Mouse (Mus musculus) limb, embryonic 13.5 days (tissue): ENCODE data around the gene Lrrc52. TPM values are rescaled to one million over a fixed set of nuclear protein-coding genes. Genes with fewer than 3 reads are reported as not detected.

Experiments
- ATAC-seq: fragments of 200-750 bp; cut with Nextera tagmentation; 2 replicates; pipeline ENCODE4 v1.8.0; 2017; ENCODE audit warnings: low read depth, moderate number of reproducible peaks, moderate TSS enrichment; ENCODE audit not compliant: low FRiP score
- H3K27ac ChIP-seq: fragments of 300-500 bp; sonication (generic); 2 replicates; pipeline ENCODE4 v1.5.1; 2015; ENCODE audit warnings: inconsistent platforms, mild to moderate bottlenecking, moderate library complexity
- H3K27me3 ChIP-seq: fragments of 300-500 bp; sonication (generic); 2 replicates; pipeline ENCODE4 v1.6.1; 2015; ENCODE audit warnings: mild to moderate bottlenecking, inconsistent platforms
- H3K36me3 ChIP-seq: fragments of 300-500 bp; sonication (generic); 2 replicates; pipeline ENCODE4 v1.6.1; 2015; ENCODE audit warnings: inconsistent platforms, mild to moderate bottlenecking, moderate library complexity
- H3K4me1 ChIP-seq: fragments of 300-500 bp; sonication (generic); 2 replicates; pipeline ENCODE4 v1.6.1; 2015; ENCODE audit warnings: inconsistent platforms
- H3K4me2 ChIP-seq: fragments of 300-500 bp; sonication (generic); replicated peaks from 2 replicates; pipeline ENCODE4 v1.6.1; 2015; ENCODE audit warnings: inconsistent platforms, mild to moderate bottlenecking, moderate library complexity
- H3K4me3 ChIP-seq: fragments of 300-500 bp; sonication (generic); 2 replicates; pipeline ENCODE4 v1.5.1; 2015; ENCODE audit warnings: moderate library complexity, mild to moderate bottlenecking, inconsistent platforms
- H3K9ac ChIP-seq: fragments of 300-500 bp; sonication (generic); 2 replicates; pipeline ENCODE4 v1.6.1; 2015; ENCODE audit warnings: mild to moderate bottlenecking, inconsistent platforms
- H3K9me3 ChIP-seq: fragments of 300-500 bp; sonication (generic); 2 replicates; pipeline ENCODE4 v1.6.1; 2016; ENCODE audit warnings: inconsistent platforms
- WGBS: fragments of 180-500 bp; shearing (Covaris S2); methylation state at CpG from one replicate; pipeline ENCODE4 v1.1.7; 2015; 5-methylcytosine and 5-hydroxymethylcytosine counted together
- polyA plus RNA-seq: library from polyadenylated mRNA; unstranded; fragments of >200 nt; fragmentation: Nextera tagmentation; extraction: Ambion mirVana; gene quantifications from 2 replicates; pipeline ENCODE4 v1.2.1, GENCODE M21; 2015

The Lrrc52 gene
- polyA plus RNA-seq, 1 experiment from 2014 or later: 0.17 TPM

DNA sequence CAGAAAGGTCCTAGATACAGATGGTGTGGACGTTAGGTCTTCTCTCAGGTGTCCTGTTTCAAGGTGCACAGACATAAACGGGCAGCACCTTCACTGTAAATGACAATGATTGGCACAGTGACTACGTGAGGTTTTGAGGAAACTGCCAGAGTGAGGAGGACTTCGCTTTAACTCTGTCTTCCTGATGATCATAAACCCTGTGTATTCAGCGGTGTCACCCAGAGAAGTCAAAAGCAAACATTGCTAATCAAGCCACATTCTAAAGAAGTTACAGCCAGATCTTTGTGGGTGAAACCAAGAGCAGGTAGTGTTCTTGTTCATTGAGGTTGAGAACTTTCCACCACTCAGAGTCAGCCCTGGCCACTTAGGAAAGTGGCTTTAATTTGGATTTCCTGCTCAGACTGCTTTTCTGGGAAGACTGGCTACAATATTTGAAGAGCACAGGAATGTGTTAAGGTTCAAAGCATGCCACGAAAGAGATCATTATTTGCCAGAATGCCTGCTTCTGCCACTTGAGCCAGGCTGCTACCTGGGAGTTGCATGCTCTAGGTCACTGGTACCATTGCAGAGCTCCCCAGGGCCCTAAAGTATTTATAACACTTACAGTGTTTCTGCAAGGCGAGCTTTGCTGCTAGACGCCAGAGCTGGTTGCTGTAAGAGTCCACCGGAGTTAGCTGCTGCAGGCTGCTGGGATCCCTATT lies 35.5 kb downstream of the Lrrc52 start:
- peaks cover 49% of the 10 kb centered on the region for H3K27me3 ChIP-seq
- H3K9me3 ChIP-seq: no peaks in the 10 kb centered on the region
- peak overlapping the region; percentile 28; the same call in 1 of the 2 replicates for H3K27ac ChIP-seq
- no peak overlapping the region; the same call in 1 of the 2 replicates for H3K4me2 ChIP-seq
- no peak overlapping the region for H3K4me3 ChIP-seq
- H3K36me3 ChIP-seq: no peaks in the 10 kb centered on the region
- ATAC-seq: no peak
- 47% methylated on average over 9 of the region's 9 CpGs for WGBS
- H3K9ac ChIP-seq: no peak overlapping the region
- H3K4me1 ChIP-seq: peaks cover 28% of the 10 kb centered on the region

DNA sequence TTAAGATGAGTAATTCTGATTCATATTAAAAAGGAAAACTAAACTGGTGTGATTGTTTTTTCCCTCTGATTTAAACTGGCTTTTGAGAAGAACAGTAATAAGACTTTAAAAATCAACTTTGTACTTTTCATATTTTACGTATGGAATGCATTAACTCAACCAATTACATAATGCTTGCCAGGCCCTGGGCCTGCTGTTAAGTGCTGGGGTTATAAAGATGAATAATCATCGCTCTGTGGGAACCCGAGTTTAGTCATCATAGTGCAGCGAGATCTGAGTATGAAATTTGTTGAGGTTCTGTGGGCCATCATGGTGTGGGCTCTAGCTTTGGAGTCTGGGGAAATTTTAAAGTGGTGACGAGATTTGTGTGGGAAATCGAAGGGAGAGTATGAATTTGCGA lies 39.9 kb downstream of the Lrrc52 start:
- H3K27me3 ChIP-seq: peaks cover 26% of the 10 kb centered on the region

DNA sequence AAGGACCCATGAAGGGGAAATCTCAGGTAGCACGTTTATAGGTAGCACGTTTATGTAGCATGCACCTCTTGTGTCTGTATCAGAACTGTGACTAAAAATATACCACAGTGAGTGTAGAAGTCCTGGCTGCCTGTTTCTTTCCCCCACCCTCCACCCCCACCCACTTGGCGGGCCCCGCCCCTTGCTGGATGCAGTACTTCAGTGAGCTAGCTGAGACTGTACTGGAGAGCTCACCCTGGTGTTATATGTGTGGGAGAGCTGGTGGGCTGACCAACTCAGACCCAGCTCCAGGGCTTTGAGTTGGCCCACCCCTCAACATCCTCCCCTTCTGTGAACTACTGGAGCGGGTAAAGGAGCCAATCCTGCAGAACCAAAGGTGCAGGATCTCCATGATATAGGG lies 41.0 kb downstream of the Lrrc52 start:
- ATAC-seq: no peak
- WGBS: 92% methylated on average over 5 of the region's 5 CpGs
- Histone ChIP-seq H3K9me3 (no peaks in the 10 kb centered on the region), H3K36me3 (no peaks in the 10 kb centered on the region), H3K4me3 (no peak overlapping the region), H3K9ac (no peak overlapping the region), H3K27me3 (peaks cover 25% of the 10 kb centered on the region), H3K4me2 (no peak overlapping the region), H3K27ac (no peak overlapping the region), H3K4me1 (peaks cover 20% of the 10 kb centered on the region)

More for the DNA sequence above, 39.9 kb downstream of the Lrrc52 start:
- Histone ChIP-seq H3K4me2 (no peak overlapping the region), H3K27ac (no peak overlapping the region), H3K36me3 (no peaks in the 10 kb centered on the region), H3K9me3 (no peaks in the 10 kb centered on the region), H3K9ac (no peak overlapping the region), H3K4me1 (peaks cover 31% of the 10 kb centered on the region), H3K4me3 (no peak overlapping the region)
- WGBS: 43% methylated on average over 7 of the region's 7 CpGs
- ATAC-seq: no peak

DNA sequence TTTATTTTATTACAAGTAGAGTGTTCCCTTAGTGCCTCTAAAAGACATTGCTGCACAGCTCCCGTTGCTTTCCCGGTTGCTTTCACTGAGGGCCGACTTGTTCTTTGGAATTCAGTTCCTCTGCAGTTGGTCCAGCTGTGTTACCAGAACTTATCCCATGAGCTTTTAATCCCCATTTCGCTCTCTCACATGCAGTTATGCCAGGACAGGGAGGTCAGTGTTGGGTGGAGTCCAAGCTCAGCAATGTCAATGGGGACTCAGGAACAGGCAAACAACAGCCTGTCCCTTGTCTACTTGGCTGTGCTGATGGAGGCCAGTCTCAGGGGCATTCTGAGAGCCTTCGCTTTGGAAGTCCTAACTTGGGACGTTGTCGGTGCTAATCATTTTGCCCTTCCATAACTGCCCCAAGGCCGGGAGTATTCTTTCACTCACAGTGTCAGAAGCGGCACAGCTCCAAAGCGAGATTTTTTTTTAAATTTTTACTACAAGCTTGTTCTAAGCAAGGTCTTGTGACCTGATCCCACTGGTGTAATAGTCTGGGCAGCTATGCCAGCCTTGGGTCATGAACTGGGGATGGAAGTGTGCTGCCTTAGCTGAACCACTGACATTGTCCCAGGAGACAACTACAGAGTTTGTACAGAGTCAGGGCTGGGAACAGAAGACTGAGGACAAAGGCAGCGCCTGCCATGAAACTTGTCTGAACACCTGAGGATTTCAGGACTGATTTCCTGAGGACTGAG lies 43.9 kb downstream of the Lrrc52 start:
- H3K4me1 ChIP-seq: peaks cover 16% of the 10 kb centered on the region
- peak; percentile 46; the same call in 1 of the 2 replicates for ATAC-seq
- H3K9ac ChIP-seq: no peak overlapping the region
- H3K4me2 ChIP-seq: no peak overlapping the region
- H3K27me3 ChIP-seq: peaks cover 16% of the 10 kb centered on the region
- peak overlapping the region; percentile 22; the same call in 1 of the 2 replicates for H3K27ac ChIP-seq
- H3K36me3 ChIP-seq: no peaks in the 10 kb centered on the region
- no peaks in the 10 kb centered on the region for H3K9me3 ChIP-seq
- 63% methylated on average over 11 of the region's 11 CpGs for WGBS
- no peak overlapping the region for H3K4me3 ChIP-seq

DNA sequence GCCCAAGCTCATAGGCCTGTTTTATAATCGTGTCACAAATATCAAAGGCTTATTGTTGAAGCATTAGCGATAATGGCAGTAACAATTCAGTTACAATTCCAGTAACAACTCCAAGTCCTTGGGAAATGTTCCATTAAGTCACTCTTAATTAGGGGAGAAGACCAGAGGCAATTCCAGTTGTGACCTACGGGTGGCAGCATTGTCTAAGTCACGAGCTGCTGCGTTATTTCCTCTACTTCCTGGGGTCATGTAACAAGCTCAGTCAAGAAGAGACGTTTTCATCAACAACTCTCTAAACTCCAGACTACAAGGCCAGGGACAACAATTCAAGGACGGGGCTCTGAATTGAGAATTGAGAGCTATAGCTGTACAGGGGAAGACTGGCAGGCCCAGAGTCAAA lies 51.7 kb downstream of the Lrrc52 start:
- WGBS: 4% methylated on average over 7 of the region's 7 CpGs
- no peak for ATAC-seq
- H3K4me3 ChIP-seq: no peak overlapping the region

DNA sequence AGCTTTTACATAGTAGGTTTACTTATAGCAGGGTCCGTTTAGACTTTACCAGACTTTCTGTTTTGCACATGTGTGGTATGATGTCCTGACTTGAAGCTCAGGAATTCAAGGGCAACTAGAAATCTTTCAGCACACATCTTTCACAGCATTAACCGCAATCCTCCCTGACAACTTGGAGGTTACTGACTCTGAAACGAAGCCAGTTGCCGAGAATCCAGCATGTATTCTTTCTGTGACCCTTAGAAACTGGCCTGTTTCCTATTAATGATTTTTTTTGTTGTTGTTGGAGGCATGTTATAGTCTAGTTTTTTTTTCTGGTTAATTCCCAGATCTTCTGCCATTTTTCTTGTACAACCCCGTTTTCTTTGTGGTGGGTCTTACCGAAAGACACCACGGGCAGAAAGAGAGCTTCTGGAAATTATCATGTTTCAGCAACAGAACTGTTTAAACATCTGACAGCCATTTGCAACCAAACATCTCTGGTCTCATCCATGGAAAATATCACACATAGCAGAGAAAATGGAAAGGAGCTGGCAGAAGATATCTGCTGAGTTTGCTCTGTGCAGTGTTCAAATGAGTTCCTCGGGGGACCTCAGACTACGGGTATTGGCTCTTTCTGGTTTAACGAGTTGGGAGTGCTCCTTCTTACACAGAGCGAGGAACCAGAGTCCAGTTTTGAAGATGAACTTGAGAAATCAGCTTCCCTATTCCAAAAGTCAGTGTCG lies 54.4 kb downstream of the Lrrc52 start:
- no peaks in the 10 kb centered on the region for H3K4me1 ChIP-seq
- H3K36me3 ChIP-seq: no peaks in the 10 kb centered on the region
- no peaks in the 10 kb centered on the region for H3K9me3 ChIP-seq
- peaks cover 44% of the 10 kb centered on the region for H3K27me3 ChIP-seq
- no peak overlapping the region for H3K9ac ChIP-seq
- no peak overlapping the region for H3K4me3 ChIP-seq
- no peak overlapping the region for H3K4me2 ChIP-seq
- no peak overlapping the region for H3K27ac ChIP-seq
- 53% methylated on average over 12 of the region's 12 CpGs for WGBS
- no peak for ATAC-seq

More for the DNA sequence above, 51.7 kb downstream of the Lrrc52 start:
- no peak overlapping the region for H3K9ac ChIP-seq
- H3K27ac ChIP-seq: no peak overlapping the region
- H3K4me1 ChIP-seq: no peaks in the 10 kb centered on the region
- peaks cover 20% of the 10 kb centered on the region for H3K27me3 ChIP-seq
- no peaks in the 10 kb centered on the region for H3K36me3 ChIP-seq
- no peaks in the 10 kb centered on the region for H3K9me3 ChIP-seq
- H3K4me2 ChIP-seq: no peak overlapping the region

DNA sequence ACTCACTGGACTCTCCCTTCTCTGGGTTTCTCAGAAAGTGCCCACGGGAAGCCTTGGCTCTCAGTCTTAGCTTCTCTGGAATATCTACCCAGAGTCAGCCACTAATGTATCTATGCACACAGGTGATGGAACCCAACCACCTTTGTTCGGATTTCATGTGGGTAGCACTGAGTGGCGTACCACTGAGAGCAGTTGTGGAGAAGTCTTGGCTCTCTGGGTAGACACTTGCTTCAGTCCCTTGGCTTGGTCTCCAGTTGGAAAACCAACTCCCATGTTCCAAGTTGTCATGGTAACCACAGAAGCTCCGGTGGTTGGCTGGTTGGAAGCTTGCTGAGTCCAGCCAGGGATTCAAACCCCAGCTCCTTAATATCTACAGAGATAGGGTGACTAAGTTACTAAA lies 57.0 kb downstream of the Lrrc52 start:
- peaks cover 59% of the 10 kb centered on the region for H3K27me3 ChIP-seq
- H3K4me1 ChIP-seq: no peaks in the 10 kb centered on the region
- no peak overlapping the region for H3K4me2 ChIP-seq
- no peak for ATAC-seq
- H3K27ac ChIP-seq: no peak overlapping the region
- 78% methylated on average over 4 of the region's 4 CpGs for WGBS
- no peak overlapping the region for H3K9ac ChIP-seq
- H3K36me3 ChIP-seq: no peaks in the 10 kb centered on the region
- H3K9me3 ChIP-seq: no peaks in the 10 kb centered on the region
- H3K4me3 ChIP-seq: no peak overlapping the region

DNA sequence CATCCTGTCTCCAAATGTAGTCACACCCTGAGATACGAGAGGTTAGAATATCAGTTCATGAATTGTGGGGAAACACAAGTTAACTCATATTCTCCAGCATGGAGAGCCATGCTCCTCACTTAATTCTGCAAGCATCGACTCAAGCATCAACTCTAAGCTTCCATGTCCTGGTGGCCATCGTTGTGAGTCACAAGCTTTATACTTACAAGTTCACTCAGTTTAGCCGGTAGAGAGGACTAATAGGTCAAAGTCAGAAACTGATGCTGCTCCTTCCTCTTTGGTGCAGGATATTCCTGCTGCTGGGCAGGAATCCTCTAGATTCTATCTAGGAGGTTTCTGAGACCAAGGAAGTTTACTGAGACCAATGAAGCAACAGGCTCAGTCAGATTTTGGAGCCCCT lies 61.3 kb downstream of the Lrrc52 start:
- H3K9me3 ChIP-seq: no peaks in the 10 kb centered on the region
- H3K4me1 ChIP-seq: no peaks in the 10 kb centered on the region
- no peak overlapping the region for H3K4me2 ChIP-seq
- no peak overlapping the region for H3K9ac ChIP-seq
- ATAC-seq: no peak
- H3K4me3 ChIP-seq: no peak overlapping the region
- H3K27ac ChIP-seq: no peak overlapping the region
- WGBS: 83% methylated on average over 4 of the region's 4 CpGs
- peaks cover 47% of the 10 kb centered on the region for H3K27me3 ChIP-seq
- no peaks in the 10 kb centered on the region for H3K36me3 ChIP-seq

Other genes starting within 250 kb of the Lrrc52 start
- gene Uck2, start 181.5 kb downstream of the Lrrc52 start, polyA plus RNA-seq: 78.3 and 83.2 TPM in 2 replicates
- 80.4 and 81.8 TPM in 2 replicates for gene Tmco1, start 158.4 kb downstream of the Lrrc52 start, polyA plus RNA-seq
- gene Aldh9a1, start 116.8 kb downstream of the Lrrc52 start, polyA plus RNA-seq: 56.6 and 57.5 TPM in 2 replicates
- 33.1 and 33.7 TPM in 2 replicates for gene Mgst3, start 72.9 kb downstream of the Lrrc52 start, polyA plus RNA-seq
- 21.2 and 25.7 TPM in 2 replicates for gene Rxrg, start 131.6 kb upstream of the Lrrc52 start, polyA plus RNA-seq
- 0.26 and 0.27 TPM in 2 replicates for gene Lmx1a, start 222.5 kb upstream of the Lrrc52 start, polyA plus RNA-seq